In the genomic region with DNA sequence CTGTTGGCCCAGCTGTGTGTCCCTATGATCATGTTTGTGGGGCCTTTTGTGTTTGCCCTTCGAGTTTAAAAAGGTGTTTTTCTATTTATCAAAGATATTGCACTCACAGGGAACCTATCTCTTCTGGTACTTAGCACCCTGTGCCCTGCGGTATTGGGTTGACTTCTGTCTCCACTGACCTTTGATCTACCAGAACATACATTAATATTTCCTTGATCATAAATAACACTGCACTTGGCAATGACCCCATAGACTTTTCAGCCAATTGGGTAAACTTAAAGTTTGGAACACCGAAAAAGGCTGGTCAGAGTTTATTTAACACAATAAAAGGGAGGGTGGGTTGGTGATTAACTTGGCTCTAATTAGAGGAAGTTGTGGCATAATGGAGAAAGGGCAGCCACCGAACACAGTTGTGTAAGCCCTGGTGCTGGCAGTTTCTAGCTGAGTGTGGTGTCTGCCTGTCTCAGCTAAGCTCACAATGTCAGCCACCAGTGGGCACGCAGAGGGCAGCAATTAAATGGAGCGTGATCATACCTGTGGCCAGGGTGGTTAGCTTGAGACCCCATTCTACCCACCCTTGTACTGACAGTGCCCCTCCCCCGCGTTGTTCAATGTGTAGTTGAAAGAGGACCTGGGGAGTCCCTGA, we compare ENCODE assay signal across 8 mouse cellular contexts. TPM values are rescaled to one million over a fixed set of nuclear protein-coding genes. Genes with fewer than 3 reads are reported as not detected.
DNase-seq lines count a peak whose midpoint lies in the region; ATAC-seq lines count a peak whose summit lies in the region.

No protein-coding gene starts in this region.

- no peak overlapping the region for H3K27ac ChIP-seq in lung, embryonic 16.5 days (ENCODE audit: low read length)
- no peak overlapping the region for H3K27ac ChIP-seq in stomach, embryonic 14.5 days (ENCODE audit: low read length)

- no peak overlapping the region for H3K9ac ChIP-seq in lung, embryonic 16.5 days (ENCODE audit: low read length)
- no peak overlapping the region for H3K9ac ChIP-seq in stomach, embryonic 14.5 days (replicated peaks; ENCODE audit: low read depth, low read length)

- no peak for ATAC-seq in CD4-positive, CD25-positive, alpha-beta regulatory T cell, adult 4 months
- no peak for ATAC-seq in lung, embryonic 16.5 days (ENCODE audit: low read depth)
- no peak for ATAC-seq in stomach, embryonic 14.5 days (ENCODE audit: insufficient number of reproducible peaks, insufficient read depth, low FRiP score, low read depth)

- no peaks in the 10 kb centered on the region for H3K9me3 ChIP-seq in lung, embryonic 16.5 days (ENCODE audit: control insufficient read depth, low read length)
- H3K9me3 ChIP-seq in stomach, embryonic 14.5 days (ENCODE audit: control insufficient read depth, low read depth, low read length): no peaks in the 10 kb centered on the region

- H3K27me3 ChIP-seq in lung, embryonic 16.5 days (ENCODE audit: control insufficient read depth, insufficient read depth, low read depth, low read length): no peaks in the 10 kb centered on the region
- H3K27me3 ChIP-seq in stomach, embryonic 14.5 days (ENCODE audit: control insufficient read depth, insufficient read depth, low read length): no peaks in the 10 kb centered on the region

- H3K36me3 ChIP-seq in lung, embryonic 16.5 days (ENCODE audit: control insufficient read depth, insufficient read depth, low read length): no peaks in the 10 kb centered on the region
- no peaks in the 10 kb centered on the region for H3K36me3 ChIP-seq in stomach, embryonic 14.5 days (ENCODE audit: control insufficient read depth, insufficient read depth, low read length)

- WGBS in lung, embryonic 16.5 days: 61% methylated on average over 8 of the region's 8 CpGs
- 61% methylated on average over 8 of the region's 8 CpGs for WGBS in stomach, embryonic 14.5 days

- DNase-seq in CD4-positive, CD25-positive, alpha-beta regulatory T cell, adult 2 months (ENCODE audit: low read depth, low spot score): peak; percentile 5
- DNase-seq in testis, postnatal 10 days (ENCODE audit: low spot score): peak; percentile 47
- no peak for DNase-seq in testis, postnatal 14 days (ENCODE audit: low spot score)
- DNase-seq in kidney, adult 9 months: peak; percentile 72
- DNase-seq in urinary bladder, postnatal 25 days (ENCODE audit: low spot score): no peak

- no peak overlapping the region; the same call in 1 of the 2 replicates for H3K4me3 ChIP-seq in lung, embryonic 16.5 days (ENCODE audit: low read length)
- no peak overlapping the region for H3K4me3 ChIP-seq in stomach, embryonic 14.5 days (ENCODE audit: low read depth, low read length)

- peak overlapping the region; percentile 74; the same call in 1 of the 2 replicates for H3K4me2 ChIP-seq in lung, embryonic 16.5 days (ENCODE audit: low read depth, low read length)
- 0 out of 2 replicates have a peak overlapping the region, but pooled peaks have one; percentile 55 for H3K4me2 ChIP-seq in stomach, embryonic 14.5 days (replicated peaks; ENCODE audit: low read depth, low read length)

- no peaks in the 10 kb centered on the region for H3K4me1 ChIP-seq in lung, embryonic 16.5 days (replicated peaks; ENCODE audit: control insufficient read depth, insufficient read depth, low read length)
- no peaks in the 10 kb centered on the region for H3K4me1 ChIP-seq in stomach, embryonic 14.5 days (ENCODE audit: control insufficient read depth, insufficient read depth, low read length)

RNA-seq across cellular contexts. Expression of a gene that starts 38.5 kb away (rescaled TPM):
- polyA plus RNA-seq in CD4-positive, CD25-positive, alpha-beta regulatory T cell, adult 4 months (2017; shearing (Covaris generic)): 10 to 100 TPM; 22.7 to 26.1 TPM
- 25.1 and 27.2 TPM in 2 replicates for polyA plus RNA-seq in lung, embryonic 16.5 days (2015; fragmentation: Nextera tagmentation; extraction: Ambion mirVana)
- polyA plus RNA-seq in stomach, embryonic 14.5 days (2014; fragmentation: Nextera tagmentation; extraction: Ambion mirVana): 34.6 and 38.0 TPM in 2 replicates

Comparison
In these comparisons a context has a peak if more than half of its experiments do, and no peak if none do; other contexts are left out.
1. DNase-seq: peak in CD4-positive, CD25-positive, alpha-beta regulatory T cell, adult 2 months (single experiment), testis, postnatal 10 days (single experiment) and kidney, adult 9 months (single experiment); none in testis, postnatal 14 days (single experiment) and urinary bladder, postnatal 25 days (single experiment).